Mouse (Mus musculus) spleen, postnatal 0 days (tissue): Measurements from ENCODE around the gene Hells. TPM values are rescaled to one million over a fixed set of nuclear protein-coding genes. Genes with fewer than 3 reads are reported as not detected.

Experiments
- polyA plus RNA-seq: library from polyadenylated mRNA; unstranded; fragments of >200 nt; fragmentation: Nextera tagmentation; extraction: Ambion mirVana; gene quantifications from 2 replicates; pipeline ENCODE4 v1.2.1, GENCODE M21; 2015

Gene Hells
- polyA plus RNA-seq: 25.7 and 33.0 TPM in 2 replicates

GRCm38 (mm10) chr19:38930788-38931565 is at the start of gene Hells:
Hells (plus strand) TSS chr19:38930915.

GRCm38 (mm10) chr19:39006715-39007114 is 76.0 kb downstream of the Hells start, which contains the start of gene Cyp2c55:
Cyp2c55 (plus strand) TSS chr19:39007019.

Other genes starting within 250 kb of the Hells start
- gene Noc3l, start 111.7 kb upstream of the Hells start, polyA plus RNA-seq: 4.0 TPM in 2 replicates
- gene Tbc1d12, start 94.3 kb upstream of the Hells start, polyA plus RNA-seq: 1.6 TPM in 2 replicates
- not detected in 2 replicates for gene Cyp2c55, start 76.1 kb downstream of the Hells start, polyA plus RNA-seq
- gene Cyp2c65, start 130.1 kb downstream of the Hells start, polyA plus RNA-seq: not detected in 2 replicates
- gene Cyp2c66, start 183.0 kb downstream of the Hells start, polyA plus RNA-seq: not detected in 2 replicates